Mouse (Mus musculus) spleen, adult 2 months (tissue): ENCODE results near the gene Sfrp5.

Source experiments
- CTCF ChIP-seq: fragments of 200-500 bp; IDR thresholded peaks from 2 replicates; pipeline ENCODE4 v1.5.1; 2011; ENCODE audit warnings: mild to moderate bottlenecking, inconsistent platforms; ENCODE audit not compliant: insufficient read depth, insufficient read length, insufficient replicate concordance; ENCODE audit errors: extremely low read depth
- POLR2A ChIP-seq: fragments of 200-500 bp; IDR thresholded peaks from 2 replicates; pipeline ENCODE4 v1.6.1; 2011; ENCODE audit warnings: low read depth, low read length, inconsistent platforms

GRCm38 (mm10) chr19:42177461-42177860 lies 24.6 kb downstream of the Sfrp5 start:
- no peak for TF ChIP-seq CTCF
- TF ChIP-seq POLR2A: no peak
